Mouse (Mus musculus) heart, embryonic 15.5 days (tissue): ENCODE data around the gene Myd88. TPM values are rescaled to one million over a fixed set of nuclear protein-coding genes. Genes with fewer than 3 reads are reported as not detected.

Source experiments
- ATAC-seq: fragments of 200-750 bp; cut with Nextera tagmentation; replicated peaks from 2 replicates; pipeline ENCODE4 v1.8.0; 2017; ENCODE audit warnings: low read depth, moderate TSS enrichment; ENCODE audit not compliant: insufficient number of reproducible peaks, insufficient read depth, low FRiP score
- H3K27ac ChIP-seq: fragments of 300-500 bp; sonication (generic); 2 replicates; pipeline ENCODE4 v1.5.1; 2015; ENCODE audit warnings: mild to moderate bottlenecking, inconsistent platforms
- H3K27me3 ChIP-seq: fragments of 300-500 bp; sonication (generic); 2 replicates; pipeline ENCODE4 v1.6.1; 2015; ENCODE audit warnings: inconsistent platforms
- H3K36me3 ChIP-seq: fragments of 300-500 bp; sonication (generic); 2 replicates; pipeline ENCODE4 v1.6.1; 2015; ENCODE audit warnings: mild to moderate bottlenecking, inconsistent platforms
- H3K4me1 ChIP-seq: fragments of 300-500 bp; sonication (generic); replicated peaks from 2 replicates; pipeline ENCODE4 v1.6.1; 2015; ENCODE audit warnings: inconsistent platforms
- H3K4me2 ChIP-seq: fragments of 300-500 bp; sonication (generic); 2 replicates; pipeline ENCODE4 v1.6.1; 2015; ENCODE audit warnings: inconsistent platforms, mild to moderate bottlenecking, moderate library complexity
- H3K4me3 ChIP-seq: fragments of 300-500 bp; sonication (generic); 2 replicates; pipeline ENCODE4 v1.5.1; 2015; ENCODE audit warnings: mild to moderate bottlenecking, inconsistent platforms
- H3K9ac ChIP-seq: fragments of 300-500 bp; sonication (generic); 2 replicates; pipeline ENCODE4 v1.6.1; 2015; ENCODE audit warnings: mild to moderate bottlenecking, inconsistent platforms
- H3K9me3 ChIP-seq: fragments of 300-500 bp; sonication (generic); replicated peaks from 2 replicates; pipeline ENCODE4 v1.6.1; 2016; ENCODE audit warnings: inconsistent platforms
- WGBS: fragments of 180-500 bp; shearing (Covaris S2); methylation state at CpG from one replicate; pipeline ENCODE4 v1.1.7; 2015; ENCODE audit warnings: mixed read lengths; 5-methylcytosine and 5-hydroxymethylcytosine counted together
- polyA plus RNA-seq: library from polyadenylated mRNA; unstranded; fragments of >200 nt; fragmentation: Nextera tagmentation; extraction: Ambion mirVana; gene quantifications from 2 replicates; pipeline ENCODE4 v1.2.1, GENCODE M21; 2015

The Myd88 gene
- polyA plus RNA-seq, 1 experiment from 2014 or later, result 14.9 TPM

GRCm38 (mm10) chr9:119322289-119323259 lies 18.6 kb downstream of the Myd88 start, which contains the start of gene Oxsr1:
TSS of gene Oxsr1 (minus strand) at chr9:119322427.
- Histone ChIP-seq H3K4me2 (peak within 1 kb of the TSS; percentile 94), H3K9me3 (no peaks in the 10 kb centered on the region), H3K27ac (peak within 1 kb of the TSS; percentile 88), H3K4me1 (peaks cover 19% of the 10 kb centered on the region), H3K9ac (peak within 1 kb of the TSS; percentile 77), H3K4me3 (peak within 1 kb of the TSS; percentile 68), H3K36me3 (no peaks in the 10 kb centered on the region), H3K27me3 (no peaks in the 10 kb centered on the region)
- ATAC-seq, result peak; percentile 96
- WGBS, result under 1% methylated on average over 76 of the region's 76 CpGs

DNA sequence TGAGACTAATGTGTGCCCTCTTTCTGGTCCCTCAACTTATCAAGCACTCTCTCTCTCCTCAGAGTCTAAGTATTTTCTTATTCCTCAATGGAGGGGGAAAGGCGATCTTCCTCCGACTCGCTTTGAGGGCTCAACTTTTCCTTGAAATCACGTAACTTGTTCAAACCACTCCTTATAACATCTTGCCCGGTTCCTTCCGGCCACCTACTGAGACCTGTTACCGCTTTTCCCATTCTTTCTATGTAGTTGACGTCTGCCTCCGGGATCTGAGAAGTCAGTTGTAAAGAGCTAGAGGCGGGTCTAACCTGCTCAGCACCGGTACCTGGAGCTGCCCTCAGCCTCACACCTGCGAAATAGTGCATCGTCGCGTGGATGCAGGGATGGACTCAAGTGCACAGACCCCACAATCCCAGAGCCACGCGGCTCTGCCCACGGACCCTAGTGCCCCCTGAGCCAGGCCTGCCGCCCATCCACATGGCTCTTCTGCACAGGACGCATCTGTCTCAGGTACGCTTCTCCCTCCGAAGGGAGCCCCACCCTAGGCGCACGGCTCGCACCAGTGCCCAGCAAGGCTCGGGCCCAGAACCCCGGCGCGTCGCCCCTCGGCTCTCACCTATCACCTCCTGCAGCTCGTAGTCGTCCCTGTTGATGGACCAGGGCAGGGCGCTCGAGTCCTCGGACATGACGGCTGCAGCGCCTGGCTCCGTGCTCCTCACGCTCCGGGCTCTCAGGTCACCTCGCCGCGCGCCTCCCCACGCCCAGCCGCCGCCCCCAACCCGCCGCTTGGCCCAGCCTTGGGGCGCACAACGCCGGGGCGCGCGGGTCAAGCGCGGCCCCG lies 19.6 kb downstream of the Myd88 start:
- Histone ChIP-seq H3K27me3 (no peaks in the 10 kb centered on the region), H3K36me3 (no peaks in the 10 kb centered on the region), H3K4me3 (peak overlapping the region; percentile 68), H3K4me1 (peaks cover 19% of the 10 kb centered on the region), H3K9me3 (no peaks in the 10 kb centered on the region), H3K9ac (peak overlapping the region; percentile 77), H3K27ac (peak overlapping the region; percentile 88), H3K4me2 (peak overlapping the region; percentile 94)
- under 1% methylated on average over 59 of the region's 59 CpGs for WGBS
- peak; percentile 27 for ATAC-seq

DNA sequence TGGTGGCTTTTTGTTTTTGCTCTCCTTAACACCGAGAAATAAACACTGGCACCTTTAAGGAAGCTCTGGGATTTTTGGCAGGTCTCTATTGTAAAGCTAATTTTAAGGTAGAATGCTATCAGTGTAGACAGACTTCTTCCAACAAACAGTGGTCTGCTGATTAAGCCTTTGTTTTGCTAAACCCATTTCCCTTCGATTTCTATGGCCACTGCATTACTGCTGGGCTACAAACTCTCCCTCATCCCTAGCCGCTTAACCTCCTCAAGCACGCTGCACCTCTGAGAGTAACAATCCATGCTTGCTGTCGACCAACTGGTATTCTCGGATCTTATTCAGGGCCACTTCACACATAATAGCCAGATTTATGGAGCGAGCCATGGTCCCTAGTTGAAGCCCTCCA lies 20.3 kb downstream of the Myd88 start:
- H3K36me3 ChIP-seq, result no peaks in the 10 kb centered on the region
- no peaks in the 10 kb centered on the region for H3K9me3 ChIP-seq
- H3K27ac ChIP-seq, result no peak overlapping the region
- H3K9ac ChIP-seq, result peak overlapping the region; percentile 77
- WGBS, result 11% methylated on average over 7 of the region's 7 CpGs
- H3K4me3 ChIP-seq, result peak overlapping the region; percentile 68
- no peak for ATAC-seq
- H3K4me2 ChIP-seq, result peak overlapping the region; percentile 94
- H3K4me1 ChIP-seq, result peaks cover 19% of the 10 kb centered on the region
- H3K27me3 ChIP-seq, result no peaks in the 10 kb centered on the region

GRCm38 (mm10) chr9:119320446-119320845 lies 20.8 kb downstream of the Myd88 start:
- Histone ChIP-seq H3K4me3 (peak overlapping the region; percentile 68; the same call in 1 of the 2 replicates), H3K9me3 (no peaks in the 10 kb centered on the region), H3K27ac (no peak overlapping the region), H3K4me1 (peaks cover 19% of the 10 kb centered on the region), H3K27me3 (no peaks in the 10 kb centered on the region), H3K36me3 (no peaks in the 10 kb centered on the region), H3K9ac (no peak overlapping the region), H3K4me2 (peak overlapping the region; percentile 94)
- ATAC-seq, result no peak
- 80% methylated on average over 7 of the region's 7 CpGs for WGBS

DNA sequence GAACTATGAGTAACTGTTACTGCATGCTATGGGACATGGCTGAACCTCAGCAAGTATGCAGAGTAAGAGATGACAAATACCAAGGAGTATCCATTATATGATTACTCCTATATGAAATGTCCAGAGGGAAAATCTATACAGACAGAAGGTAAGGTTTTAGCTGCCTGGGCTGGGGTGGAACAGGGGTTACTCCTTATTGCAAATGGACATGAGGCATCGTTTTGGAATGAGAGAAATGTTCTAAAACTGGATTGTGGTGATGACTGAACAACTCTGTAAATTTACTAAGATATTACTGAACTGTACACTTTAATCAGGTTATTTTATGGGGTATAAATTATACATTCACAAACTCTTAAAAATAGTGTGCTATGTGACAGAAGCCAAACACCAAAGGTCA lies 22.3 kb downstream of the Myd88 start:
- Histone ChIP-seq H3K9me3 (no peaks in the 10 kb centered on the region), H3K9ac (no peak overlapping the region), H3K36me3 (no peaks in the 10 kb centered on the region), H3K4me3 (no peak overlapping the region), H3K4me2 (no peak overlapping the region), H3K4me1 (peaks cover 19% of the 10 kb centered on the region), H3K27ac (no peak overlapping the region), H3K27me3 (no peaks in the 10 kb centered on the region)
- WGBS, result 86% methylated on average over 1 of the region's 1 CpGs
- ATAC-seq, result no peak

DNA sequence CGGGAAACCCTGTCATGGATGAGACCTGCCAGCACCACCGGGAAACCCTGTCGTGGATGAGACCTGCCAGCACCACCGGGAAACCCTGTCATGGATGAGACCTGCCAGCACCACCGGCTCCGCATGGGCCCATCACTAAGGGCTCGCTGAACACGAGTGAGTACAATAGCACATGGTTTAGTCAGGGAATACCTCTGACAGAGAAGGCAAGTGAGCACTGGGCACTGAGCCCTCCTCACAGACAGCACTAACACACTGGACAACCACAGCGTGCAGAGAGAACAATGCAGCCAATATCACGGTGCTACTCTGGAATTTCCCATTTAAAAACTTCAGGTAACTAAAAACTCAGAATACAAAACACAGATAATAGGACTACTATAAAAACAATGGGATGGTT lies 28.1 kb downstream of the Myd88 start:
- Histone ChIP-seq H3K9ac (no peak overlapping the region), H3K36me3 (no peaks in the 10 kb centered on the region), H3K27me3 (no peaks in the 10 kb centered on the region), H3K9me3 (no peaks in the 10 kb centered on the region), H3K4me1 (peaks cover 10% of the 10 kb centered on the region), H3K27ac (no peak overlapping the region), H3K4me3 (no peak overlapping the region), H3K4me2 (no peak overlapping the region)
- 77% methylated on average over 10 of the region's 10 CpGs for WGBS
- no peak for ATAC-seq

- no peak for ATAC-seq
- 89% methylated on average over 1 of the region's 1 CpGs for WGBS
Observed at GRCm38 (mm10) chr9:119309067-119309466, 32.1 kb downstream of the Myd88 start.

GRCm38 (mm10) chr9:119305863-119306262 lies 35.3 kb downstream of the Myd88 start:
- no peaks in the 10 kb centered on the region for H3K27me3 ChIP-seq
- WGBS, result 88% methylated on average over 7 of the region's 7 CpGs

More at GRCm38 (mm10) chr9:119309067-119309466, 32.1 kb downstream of the Myd88 start:
- Histone ChIP-seq H3K4me1 (peaks cover 14% of the 10 kb centered on the region), H3K9me3 (no peaks in the 10 kb centered on the region), H3K4me2 (no peak overlapping the region), H3K27me3 (no peaks in the 10 kb centered on the region), H3K27ac (no peak overlapping the region), H3K36me3 (no peaks in the 10 kb centered on the region), H3K9ac (no peak overlapping the region), H3K4me3 (no peak overlapping the region)

GRCm38 (mm10) chr9:119298563-119298962 lies 42.6 kb downstream of the Myd88 start:
- Histone ChIP-seq H3K36me3 (peaks cover 14% of the 10 kb centered on the region), H3K4me3 (no peak overlapping the region), H3K27me3 (no peaks in the 10 kb centered on the region), H3K27ac (no peak overlapping the region), H3K4me1 (no peaks in the 10 kb centered on the region), H3K9me3 (no peaks in the 10 kb centered on the region), H3K4me2 (no peak overlapping the region), H3K9ac (no peak overlapping the region)
- 90% methylated on average over 3 of the region's 3 CpGs for WGBS
- no peak for ATAC-seq

More at GRCm38 (mm10) chr9:119305863-119306262, 35.3 kb downstream of the Myd88 start:
- Histone ChIP-seq H3K4me1 (peaks cover 12% of the 10 kb centered on the region), H3K4me3 (no peak overlapping the region), H3K36me3 (peaks cover 18% of the 10 kb centered on the region), H3K9ac (no peak overlapping the region), H3K9me3 (no peaks in the 10 kb centered on the region), H3K27ac (no peak overlapping the region), H3K4me2 (no peak overlapping the region)
- ATAC-seq, result no peak

DNA sequence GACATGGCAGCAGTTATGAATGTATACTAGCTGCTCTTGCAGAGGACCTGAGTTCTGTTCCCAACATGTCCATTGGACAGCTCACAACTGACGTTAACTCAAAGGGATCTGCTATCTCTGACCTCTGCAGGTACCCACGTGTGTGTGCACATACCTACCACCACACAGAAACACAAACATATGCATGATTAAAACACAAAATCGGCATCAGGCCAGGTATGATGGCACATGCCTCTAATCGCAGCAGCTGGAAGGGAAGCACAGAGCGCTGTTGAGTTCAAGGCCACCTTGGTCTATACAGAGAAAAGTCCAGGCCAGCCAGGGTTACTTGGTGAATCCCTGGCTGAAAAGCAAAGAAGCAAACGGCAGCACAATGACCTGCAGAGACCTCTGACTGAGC lies 43.5 kb downstream of the Myd88 start:
- WGBS, result 85% methylated on average over 6 of the region's 6 CpGs
- no peak overlapping the region for H3K27ac ChIP-seq
- no peaks in the 10 kb centered on the region for H3K9me3 ChIP-seq
- H3K9ac ChIP-seq, result no peak overlapping the region
- ATAC-seq, result no peak
- no peaks in the 10 kb centered on the region for H3K4me1 ChIP-seq
- peaks cover 7% of the 10 kb centered on the region for H3K36me3 ChIP-seq
- no peak overlapping the region for H3K4me2 ChIP-seq
- H3K4me3 ChIP-seq, result no peak overlapping the region
- H3K27me3 ChIP-seq, result no peaks in the 10 kb centered on the region

DNA sequence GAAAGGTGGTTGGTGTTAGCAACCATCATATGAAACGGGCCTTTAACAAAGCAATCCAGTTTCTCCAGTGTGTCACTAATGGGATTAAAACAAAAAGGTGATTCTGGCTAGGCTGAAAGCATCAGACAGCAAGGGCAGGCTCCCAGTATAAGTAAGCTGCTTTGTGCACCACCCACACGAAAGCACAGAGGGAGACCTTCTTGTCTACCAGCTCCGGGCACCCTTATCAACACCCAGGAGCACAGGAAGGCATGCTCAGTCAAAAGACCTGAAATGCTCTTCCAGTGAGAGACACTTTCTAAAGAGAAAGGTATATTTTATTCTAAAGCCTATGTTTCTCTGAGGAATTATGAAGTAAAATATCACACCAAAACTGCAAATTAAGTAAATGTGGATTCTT lies 50.4 kb downstream of the Myd88 start:
- peaks cover 3% of the 10 kb centered on the region; the same call in 1 of the 2 replicates for H3K4me1 ChIP-seq
- no peak overlapping the region for H3K4me3 ChIP-seq

More for the DNA sequence above, 50.4 kb downstream of the Myd88 start:
- no peak overlapping the region for H3K4me2 ChIP-seq
- H3K27ac ChIP-seq, result no peak overlapping the region
- H3K36me3 ChIP-seq, result peaks cover 4% of the 10 kb centered on the region; the same call in 1 of the 2 replicates
- H3K9ac ChIP-seq, result no peak overlapping the region
- 56% methylated on average over 3 of the region's 3 CpGs for WGBS
- ATAC-seq, result no peak
- H3K9me3 ChIP-seq, result no peaks in the 10 kb centered on the region
- no peaks in the 10 kb centered on the region for H3K27me3 ChIP-seq
